Mouse (Mus musculus) WW6 (cell line): ENCODE results near the gene Pdzd2.

Source experiments
- DNase-seq: peaks from one replicate; pipeline ENCODE4 v3.0.0-alpha.2; 2013; ENCODE audit warnings: low read depth, low spot score

Pdzd2 gene

DNA sequence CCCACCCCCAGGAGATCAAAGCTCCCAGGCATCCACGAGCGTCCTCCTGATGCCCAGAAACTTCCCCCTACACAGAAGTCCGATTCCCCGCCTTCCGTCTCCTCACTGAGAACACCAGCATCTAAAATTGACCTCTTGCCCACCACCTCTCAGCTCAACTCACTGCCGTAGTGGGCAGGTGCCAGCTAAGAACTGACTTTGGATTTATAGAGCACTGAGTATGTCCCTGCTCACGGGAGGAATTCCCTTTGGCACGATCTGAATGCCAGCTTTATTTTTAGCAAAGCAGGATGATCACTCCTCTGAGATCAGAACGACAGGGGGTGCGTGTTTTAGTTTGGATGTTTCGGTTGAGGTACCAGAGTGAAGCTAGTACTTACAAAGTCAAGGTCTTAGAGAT, 7.1 kb downstream of the Pdzd2 start:
- no peak for DNase-seq

DNA sequence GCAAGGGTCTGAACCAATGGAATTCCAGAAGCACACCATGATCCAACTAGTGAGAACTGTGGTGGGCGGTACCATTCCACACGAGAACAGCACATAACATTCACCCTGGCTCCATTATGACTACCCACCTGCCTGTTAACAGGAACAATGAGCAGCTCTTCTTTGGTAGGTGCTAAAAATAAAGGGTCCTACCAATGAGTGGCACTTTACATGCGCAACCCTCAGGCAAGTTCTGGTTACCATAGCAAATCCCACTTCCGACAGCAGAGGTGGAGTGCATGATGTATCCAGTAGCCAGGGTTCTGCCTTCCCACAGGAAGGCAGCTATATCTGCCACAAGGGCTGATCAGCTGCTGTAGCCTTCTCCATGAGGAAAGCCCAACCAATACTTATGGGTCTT, 11.3 kb downstream of the Pdzd2 start:
- DNase-seq = no peak

DNA sequence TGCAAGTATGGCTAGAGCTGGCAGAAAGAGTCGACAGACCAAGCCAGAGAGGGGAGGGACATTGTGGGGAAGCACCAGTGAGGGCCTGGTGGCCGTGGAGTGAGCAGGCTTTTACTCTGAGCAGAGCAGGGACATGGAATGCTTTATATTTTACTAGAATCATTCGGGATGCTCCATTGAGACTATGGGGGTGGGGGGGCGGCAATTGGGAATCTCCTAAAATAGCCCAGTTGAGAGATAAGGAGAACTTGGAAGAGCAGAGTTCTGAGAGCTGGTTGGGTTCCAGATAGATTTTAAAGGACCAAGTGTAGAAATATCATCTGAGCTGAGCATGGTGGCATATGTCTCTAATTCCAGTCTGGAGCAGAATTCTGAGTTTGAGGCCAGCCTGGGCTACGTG, 14.5 kb downstream of the Pdzd2 start:
- DNase-seq = no peak

DNA sequence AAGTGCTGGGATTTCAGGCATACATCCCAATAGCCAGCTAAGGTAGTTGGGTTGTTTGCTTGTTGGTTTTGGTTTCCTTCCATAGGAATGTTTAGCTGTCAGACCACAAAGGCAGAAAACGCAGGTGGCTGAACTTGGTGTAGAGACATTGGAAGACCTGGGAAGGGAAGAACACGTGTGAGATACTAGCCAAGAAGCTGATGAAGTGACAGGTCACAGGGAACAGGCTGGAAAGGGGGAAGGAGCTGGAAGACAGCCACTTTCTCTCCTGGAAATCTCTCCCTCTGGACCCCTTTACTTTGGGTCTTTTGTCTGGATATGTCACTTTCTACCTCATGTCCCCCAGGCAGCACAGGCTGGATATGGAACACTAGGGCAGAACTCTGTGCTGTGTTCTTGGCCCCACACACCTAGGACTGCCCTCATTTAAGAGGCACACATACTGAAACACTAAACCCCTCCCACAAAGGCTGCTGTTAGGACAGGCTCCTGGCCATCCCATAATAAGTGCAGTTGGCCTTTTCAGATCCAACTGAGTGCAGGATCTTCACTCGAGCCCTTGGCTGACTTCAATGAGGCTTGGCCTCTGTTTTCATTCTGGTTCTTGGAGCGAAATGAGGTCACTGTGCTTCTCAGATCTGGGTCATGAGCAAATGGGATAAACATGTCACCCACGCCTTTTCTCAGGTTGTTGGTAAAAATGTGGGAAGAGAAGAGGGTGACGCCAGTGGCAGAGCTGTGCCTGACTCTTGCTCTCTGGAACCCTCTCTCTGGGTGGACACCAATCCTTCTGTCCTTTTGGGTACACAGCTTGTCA, 17.8 kb downstream of the Pdzd2 start:
- DNase-seq = no peak

DNA sequence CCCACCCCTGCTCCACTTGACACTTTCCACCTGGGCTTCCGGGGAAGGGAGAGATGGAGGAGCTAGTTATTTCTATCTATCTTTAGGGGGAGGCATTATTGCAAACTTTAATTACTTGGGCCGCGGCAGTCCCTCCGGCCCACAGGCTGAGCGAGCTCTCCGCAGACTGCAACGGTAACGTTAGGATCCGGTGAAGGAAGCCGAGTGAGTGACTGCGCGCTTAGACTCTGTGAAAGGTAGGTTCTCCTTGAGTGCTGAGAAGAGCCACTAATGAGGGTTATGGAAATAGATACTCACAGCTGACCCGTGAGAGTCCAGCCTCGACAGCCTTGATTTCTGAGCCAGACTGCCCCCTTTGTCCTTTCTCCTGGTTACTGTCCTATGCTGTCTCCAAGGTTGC, 20.9 kb downstream of the Pdzd2 start:
- no peak for DNase-seq

DNA sequence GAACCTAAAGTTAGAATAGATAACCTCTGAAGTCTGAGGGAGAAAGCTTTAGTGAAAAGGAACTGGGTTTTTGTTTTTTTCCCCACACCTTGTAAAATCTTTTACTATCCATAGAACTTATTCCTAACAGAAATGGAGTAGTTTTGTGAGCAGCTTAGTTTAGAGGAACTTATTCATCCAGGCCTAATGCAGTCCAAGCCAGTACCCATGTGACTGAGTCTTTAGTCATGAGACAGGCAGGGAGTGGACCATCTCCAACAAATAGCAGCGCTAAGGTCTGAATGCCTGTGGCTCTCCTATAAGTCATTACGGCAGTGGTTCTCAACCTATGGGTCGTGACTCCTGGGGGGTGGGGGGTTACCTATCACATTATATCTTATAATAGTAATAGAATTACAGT, 22.3 kb downstream of the Pdzd2 start:
- no peak for DNase-seq

DNA sequence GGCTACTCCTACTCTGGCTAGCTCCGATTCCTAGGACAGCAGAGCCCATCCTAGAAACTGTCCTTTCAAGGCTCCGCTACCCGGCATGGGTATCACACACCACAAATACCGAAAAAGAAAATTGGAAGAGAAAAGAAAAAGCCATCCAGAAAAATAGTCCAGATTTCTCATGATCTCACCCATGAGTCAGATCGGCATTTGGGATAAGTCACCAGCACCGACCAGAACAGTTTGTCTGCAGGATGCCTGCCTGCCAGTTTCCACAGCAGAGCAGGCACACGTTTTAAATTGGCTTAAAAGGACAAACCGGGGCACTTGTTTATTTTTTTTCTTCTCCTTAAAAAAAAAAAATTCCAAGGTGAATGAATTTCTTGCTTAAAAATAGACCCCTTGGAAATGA, 22.8 kb downstream of the Pdzd2 start:
- DNase-seq = no peak

DNA sequence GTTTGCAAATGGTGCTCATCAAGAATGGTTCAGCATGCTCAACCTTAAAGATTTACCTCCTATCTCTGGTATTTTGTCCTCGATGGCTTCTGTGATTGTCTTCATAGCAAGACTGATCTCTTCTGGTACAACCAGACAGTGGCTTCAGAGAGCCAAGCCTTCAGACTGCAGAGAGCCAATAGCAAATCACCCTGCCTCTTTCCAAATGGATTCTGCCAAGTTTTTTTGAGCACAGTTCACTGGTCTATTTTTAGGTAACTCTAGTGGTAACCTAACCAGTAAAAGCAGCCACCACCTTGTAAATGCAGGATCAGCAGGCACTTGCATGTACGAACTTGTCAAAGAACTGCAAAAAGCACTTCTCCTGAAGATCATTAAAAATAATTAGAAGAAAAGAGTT, 25.4 kb downstream of the Pdzd2 start:
- DNase-seq = no peak

DNA sequence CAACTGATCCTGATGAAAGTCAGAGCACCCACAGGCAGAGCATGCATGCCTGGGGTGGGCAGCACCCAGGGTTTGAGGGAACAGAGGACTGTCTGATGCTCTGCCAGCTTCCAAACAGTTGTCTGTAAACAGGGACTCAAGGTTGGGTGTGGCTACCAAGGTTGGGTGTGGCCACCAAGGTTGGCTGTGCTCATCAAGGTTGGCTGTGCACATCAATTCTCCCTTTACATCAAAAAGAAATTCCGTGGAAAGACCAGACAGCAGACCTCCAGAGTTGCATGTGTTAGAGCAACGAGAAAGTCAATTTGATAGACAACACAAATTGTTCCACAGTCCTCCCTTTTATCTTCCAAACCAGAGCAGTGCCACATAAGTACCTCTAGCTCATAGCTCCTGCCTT, 26.5 kb downstream of the Pdzd2 start:
- DNase-seq = no peak

DNA sequence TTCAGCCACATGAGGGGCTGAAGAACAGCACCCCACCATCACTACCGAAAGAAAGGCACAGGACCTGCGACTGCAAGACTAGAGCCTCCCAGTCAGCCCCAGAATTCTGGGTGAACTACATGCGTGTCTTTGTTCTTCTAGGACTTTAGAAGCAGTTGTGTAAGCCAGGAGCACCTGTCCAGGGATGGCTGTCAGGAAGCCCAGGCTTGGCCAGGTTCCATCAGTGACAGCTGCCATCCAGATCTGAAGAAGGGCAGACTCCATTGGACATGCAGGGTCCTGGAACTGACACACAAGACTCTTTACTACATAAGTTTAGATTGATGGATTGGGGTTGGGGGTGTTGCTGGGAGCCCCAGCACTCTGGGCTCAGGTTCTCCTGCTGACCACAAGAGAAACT, 29.7 kb downstream of the Pdzd2 start:
- no peak for DNase-seq

DNA sequence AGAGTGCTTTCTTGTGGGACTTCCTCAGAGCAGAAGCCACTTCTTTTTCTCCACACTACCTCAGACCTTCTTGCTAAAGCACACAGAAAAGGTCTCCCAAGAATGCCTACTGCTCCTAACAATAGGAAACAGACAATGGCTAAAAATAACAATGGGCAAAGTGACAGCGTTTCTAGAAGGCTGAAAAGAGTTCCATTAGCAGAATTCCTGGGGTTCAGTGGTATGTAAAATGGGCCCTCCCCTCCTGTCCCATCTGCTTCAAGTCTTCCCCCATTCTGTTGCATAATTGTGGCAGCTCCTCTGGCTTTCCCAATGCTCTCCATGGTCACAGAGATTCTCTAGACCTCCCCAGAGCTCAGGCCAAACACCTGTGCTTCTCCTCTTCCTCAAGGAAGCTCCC, 31.4 kb downstream of the Pdzd2 start:
- no peak for DNase-seq

DNA sequence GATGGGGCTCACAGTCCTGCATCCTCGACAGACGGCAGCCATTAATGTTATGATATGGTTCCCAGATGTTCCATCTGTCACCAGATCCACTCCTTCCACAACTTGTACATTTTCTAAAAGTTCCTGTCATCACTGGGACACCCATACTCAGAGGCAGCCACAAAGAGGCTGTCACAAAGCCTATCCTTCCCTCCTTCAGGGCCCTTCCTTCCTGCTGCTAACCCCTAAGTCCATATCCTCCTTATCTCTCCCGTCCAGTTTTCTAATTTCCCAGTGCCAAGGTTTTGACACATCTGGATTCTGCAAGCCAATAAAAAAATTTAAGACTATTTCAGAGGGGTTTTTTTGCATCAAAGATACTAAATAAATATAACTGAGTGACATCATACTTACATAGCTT, 32.8 kb downstream of the Pdzd2 start:
- no peak for DNase-seq

DNA sequence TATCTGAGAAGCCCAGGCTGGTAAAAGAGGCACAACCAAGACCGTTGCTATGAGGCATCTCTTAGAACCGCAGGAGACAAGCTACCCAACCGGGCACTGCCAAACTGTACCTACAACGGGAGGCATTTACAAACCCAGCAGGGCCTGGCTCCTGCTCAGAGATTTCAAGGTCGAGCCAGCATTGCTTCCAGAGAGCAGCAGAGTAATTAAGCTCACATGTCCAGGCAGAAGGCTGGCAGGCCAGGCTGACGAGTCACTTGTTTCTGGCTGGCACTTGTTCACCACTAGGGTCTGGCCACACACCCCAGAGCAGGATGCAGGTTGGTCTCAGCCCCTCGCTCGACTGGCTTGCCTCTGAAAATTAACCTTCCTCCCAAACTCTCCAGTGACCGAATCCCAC, 39.4 kb downstream of the Pdzd2 start:
- DNase-seq = no peak

DNA sequence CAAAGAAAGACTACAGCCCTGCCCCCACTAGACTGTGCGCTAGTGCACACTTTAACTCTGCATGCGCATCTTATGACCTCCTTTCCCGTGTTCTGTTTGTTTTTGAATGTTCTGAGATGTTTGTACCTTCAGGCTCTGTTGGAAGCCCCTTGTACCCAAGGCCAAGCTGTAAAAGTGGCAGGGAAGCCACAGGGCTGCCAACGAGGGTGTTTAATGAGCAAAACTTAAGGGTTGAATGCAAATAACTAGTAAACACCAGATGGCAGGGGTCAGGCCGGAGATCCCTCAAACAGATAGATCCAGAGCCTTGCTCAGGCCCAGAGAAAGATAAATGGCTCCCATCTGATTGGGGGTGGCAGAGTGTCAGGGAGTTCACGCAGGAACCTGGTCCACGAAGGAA, 42.0 kb downstream of the Pdzd2 start:
- no peak for DNase-seq

DNA sequence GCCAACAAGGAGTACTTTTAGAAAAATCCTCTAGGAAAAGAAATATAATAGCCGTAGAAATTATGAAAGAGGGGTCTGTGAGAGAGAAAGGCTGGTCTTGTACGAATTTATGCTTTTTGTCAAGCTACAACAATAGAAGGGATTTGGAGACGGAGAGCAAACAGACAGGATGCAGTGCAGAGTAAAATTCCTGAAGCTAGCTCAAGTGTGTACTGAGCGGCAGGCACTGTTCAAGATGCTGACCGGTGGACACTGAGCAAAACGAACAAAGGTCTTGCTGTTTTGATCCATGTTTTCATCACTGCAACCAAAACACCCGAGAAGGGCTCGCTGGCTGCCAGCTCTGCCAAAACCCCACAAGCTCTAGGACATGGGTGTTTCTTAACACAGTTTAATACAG, 42.8 kb downstream of the Pdzd2 start:
- DNase-seq = no peak

DNA sequence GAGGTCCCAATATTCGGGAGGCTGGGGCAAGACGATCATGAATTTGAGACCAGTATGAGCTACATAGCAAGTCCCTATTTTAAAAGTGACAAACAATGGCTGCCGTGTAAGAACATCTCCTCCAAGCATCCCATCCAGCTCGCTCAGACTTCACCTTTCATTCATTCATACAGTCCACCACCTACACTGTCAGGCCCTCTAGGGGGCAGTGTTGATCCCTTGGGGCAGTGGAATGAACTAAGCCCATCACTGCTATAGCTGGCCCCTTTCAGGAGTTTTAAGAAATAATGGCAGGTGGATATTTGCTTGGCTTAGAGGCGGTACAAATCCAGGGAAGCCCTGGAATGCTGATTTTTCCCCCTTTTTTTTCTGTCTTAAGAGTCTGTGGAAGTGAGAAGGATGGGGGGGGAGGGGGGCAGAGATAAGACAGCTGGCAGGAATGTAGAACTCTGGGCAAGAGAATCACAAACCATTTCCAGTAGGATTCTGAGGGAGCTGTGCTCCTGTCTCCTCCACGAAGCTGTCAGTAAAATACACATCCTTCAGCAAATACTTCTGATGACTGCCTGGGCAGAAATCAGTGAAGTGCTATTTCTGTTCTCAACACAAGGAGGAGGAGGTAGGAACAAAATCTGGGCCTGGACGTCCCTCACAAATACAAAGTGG, 49.9 kb downstream of the Pdzd2 start:
- no peak for DNase-seq

DNA sequence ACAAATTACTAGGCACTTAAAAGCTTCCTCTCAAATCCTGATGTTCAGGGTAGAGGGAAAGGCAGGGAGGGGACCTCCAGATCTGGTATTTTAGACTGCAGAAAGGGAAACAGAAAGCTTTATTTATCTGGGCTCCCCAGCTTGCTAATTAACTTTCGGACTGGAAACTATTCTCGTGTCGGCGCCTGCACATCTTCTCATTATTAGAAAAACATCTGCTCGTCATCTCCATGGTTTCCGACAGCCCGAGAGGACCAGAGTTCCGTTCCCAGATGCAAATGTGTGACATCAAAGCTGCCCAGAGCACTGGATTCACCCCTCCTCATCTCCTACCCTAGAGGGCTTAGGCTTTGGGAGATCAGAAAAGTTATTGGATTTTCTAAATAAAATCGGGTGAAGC, 57.2 kb downstream of the Pdzd2 start:
- DNase-seq = no peak

DNA sequence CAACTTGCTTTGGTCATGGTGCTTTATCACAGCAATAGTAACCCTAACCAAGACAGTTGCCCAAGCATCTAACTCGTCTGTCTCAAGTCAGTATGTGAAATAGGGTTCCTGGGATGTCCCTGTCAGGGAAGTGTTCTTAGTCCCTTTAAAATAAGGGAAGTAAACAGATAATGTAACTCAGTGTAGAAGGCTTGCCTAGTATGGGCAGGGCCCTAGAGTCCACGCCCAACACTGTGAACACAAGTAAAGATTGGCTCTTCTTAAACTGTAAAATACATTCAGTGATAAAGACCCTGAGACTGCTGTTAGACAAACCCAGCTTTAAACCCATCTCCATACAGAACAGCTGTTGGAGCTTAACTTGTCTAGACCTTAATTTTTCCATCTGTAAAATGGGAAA, 57.8 kb downstream of the Pdzd2 start:
- no peak for DNase-seq

DNA sequence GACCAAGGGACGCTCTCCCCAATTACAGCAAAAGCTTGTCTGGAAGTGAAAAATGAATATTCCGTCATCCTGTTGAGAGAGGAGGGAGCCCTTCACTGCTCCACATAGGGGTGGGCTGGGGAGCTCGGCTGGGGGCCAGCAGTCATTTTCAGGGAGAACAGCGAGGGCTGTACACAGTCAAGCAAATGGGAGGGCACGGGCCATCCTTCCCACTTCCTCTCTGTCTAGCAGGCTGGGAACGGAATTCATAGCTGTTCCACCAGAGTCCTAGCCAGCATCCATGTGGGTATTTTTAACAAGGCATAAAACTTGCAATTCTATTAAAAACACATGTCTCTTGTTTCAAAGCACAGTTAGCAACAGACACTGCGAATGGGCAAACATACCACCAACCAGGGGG, 59.0 kb downstream of the Pdzd2 start:
- DNase-seq = no peak

DNA sequence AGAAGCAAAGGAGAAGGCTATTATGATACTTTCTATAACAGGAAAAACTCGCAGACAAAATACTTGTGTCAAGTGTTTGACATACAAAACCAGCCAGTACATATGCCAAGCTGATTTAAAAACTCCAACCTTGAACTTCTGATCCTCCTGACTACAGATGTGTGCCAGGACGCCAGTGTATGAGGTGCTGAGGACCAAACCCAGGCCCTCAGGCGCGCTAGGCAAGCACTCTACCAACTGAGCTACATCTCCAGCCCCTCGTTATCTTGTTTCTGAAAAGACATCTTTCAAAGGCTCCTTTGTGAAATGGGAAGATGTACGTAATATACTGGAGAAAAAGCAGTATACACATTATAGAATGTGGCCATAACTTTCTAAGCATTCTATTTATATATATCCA, 59.7 kb downstream of the Pdzd2 start:
- no peak for DNase-seq

DNA sequence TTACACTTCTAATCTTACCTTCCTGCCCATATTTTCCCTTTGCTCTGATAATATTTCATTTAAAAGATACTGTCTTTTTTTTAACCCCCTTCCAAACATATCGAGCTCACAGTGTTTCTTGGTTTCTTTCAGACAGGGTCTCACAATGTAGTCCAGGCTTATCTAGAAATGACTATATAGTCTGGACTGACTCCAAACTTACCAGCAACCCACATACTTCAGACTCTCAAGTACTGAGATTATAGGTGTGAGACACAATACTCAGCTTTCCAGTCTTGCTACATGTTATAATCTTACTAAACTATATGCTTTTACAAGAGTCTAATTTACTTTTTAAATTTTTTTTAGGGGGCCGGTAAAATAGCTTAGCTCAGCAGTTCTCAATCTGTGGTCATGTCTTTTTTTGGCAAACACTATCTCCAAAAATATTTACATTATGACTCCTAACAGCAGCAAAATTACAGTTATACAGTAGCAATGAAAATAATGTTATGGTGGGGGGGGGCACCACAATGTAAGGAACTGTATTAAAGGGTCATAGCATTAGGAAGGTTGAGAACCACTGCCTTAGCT, 61.1 kb downstream of the Pdzd2 start:
- DNase-seq = no peak

DNA sequence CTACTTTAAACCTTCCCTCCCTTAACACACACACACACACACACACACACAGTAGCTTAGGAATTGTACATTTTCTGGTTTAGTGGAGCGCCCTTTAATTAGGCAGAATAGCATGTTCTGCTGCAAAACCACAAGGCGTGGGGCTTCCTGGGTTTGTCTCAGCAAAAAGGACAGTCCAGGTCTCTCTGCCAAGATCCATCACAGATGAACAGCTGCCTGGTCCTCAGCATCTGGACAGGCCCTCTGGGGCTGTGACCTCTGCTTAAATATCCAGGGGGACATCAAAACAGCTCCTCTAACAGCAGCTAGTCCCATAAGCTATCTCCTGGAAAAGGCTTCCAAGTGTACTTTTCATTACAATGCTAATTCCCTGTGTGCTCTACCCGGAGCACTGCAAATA, 64.4 kb downstream of the Pdzd2 start:
- DNase-seq = no peak

DNA sequence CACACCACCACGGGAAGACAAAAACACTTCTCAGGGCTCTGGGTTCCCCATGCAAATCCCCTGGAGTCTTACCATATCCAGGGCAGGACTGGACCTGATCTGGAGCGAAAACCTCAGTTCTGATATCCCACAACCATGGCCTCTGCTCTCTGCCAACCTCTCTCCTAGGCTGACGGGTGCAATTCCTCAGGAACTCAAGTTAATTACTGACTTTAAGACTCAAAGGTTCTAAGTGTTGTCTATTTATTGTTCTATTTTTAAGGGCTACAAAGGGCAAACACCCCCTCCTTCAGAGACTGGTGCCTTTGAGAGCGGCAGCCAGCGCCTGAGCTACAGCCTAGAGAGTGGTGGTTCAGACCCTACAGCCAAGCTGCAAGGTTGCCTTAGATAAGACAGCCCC, 65.7 kb downstream of the Pdzd2 start:
- DNase-seq = no peak
